Comparison of ENCODE assay signal across 8 mouse cellular contexts in genomic region chr1:179847759-179848389, GRCm38 (mm10). TPM values are rescaled to one million over a fixed set of nuclear protein-coding genes. Genes with fewer than 3 reads are reported as not detected.
DNase-seq lines count a peak whose midpoint lies in the region; ATAC-seq and TF ChIP-seq lines count a peak whose summit lies in the region.

No protein-coding gene starts in this region.

- peaks cover 7% of the 10 kb centered on the region; the same call in 1 of the 2 replicates for H3K27me3 ChIP-seq in G1E (ENCODE audit: insufficient read depth, low read length)
- no peaks in the 10 kb centered on the region for H3K27me3 ChIP-seq in forebrain, postnatal 0 days (ENCODE audit: insufficient read depth, low read length)
- H3K27me3 ChIP-seq in lung, embryonic 16.5 days (ENCODE audit: control insufficient read depth, insufficient read depth, low read depth, low read length): no peaks in the 10 kb centered on the region
- H3K27me3 ChIP-seq in thymus, adult 2 months (ENCODE audit: control insufficient read depth, insufficient read depth, low read length): no peaks in the 10 kb centered on the region

- H3K9me3 ChIP-seq in G1E (replicated peaks): no peaks in the 10 kb centered on the region
- H3K9me3 ChIP-seq in forebrain, postnatal 0 days (ENCODE audit: low read length): no peaks in the 10 kb centered on the region
- H3K9me3 ChIP-seq in lung, embryonic 16.5 days (ENCODE audit: control insufficient read depth, low read length): no peaks in the 10 kb centered on the region

- no peak overlapping the region; the same call in 1 of the 2 replicates for H3K4me3 ChIP-seq in G1E (ENCODE audit: low read depth, low read length)
- H3K4me3 ChIP-seq in forebrain, postnatal 0 days (ENCODE audit: low read depth, low read length): peak overlapping the region; percentile 45
- H3K4me3 ChIP-seq in lung, embryonic 16.5 days (ENCODE audit: low read length): peak overlapping the region; percentile 53
- 0 out of 2 replicates have a peak overlapping the region, but pooled peaks have one; percentile 10 for H3K4me3 ChIP-seq in thymus, adult 2 months (ENCODE audit: control insufficient read depth, insufficient read depth, low read length)

- peak; percentile 93 for TF ChIP-seq CTCF in G1E (IDR thresholded peaks at IDR 0.05; ENCODE audit: low read depth, low read length)
- TF ChIP-seq CTCF in forebrain, postnatal 0 days (IDR thresholded peaks at IDR 0.05; ENCODE audit: low read depth): peak; percentile 90
- peak; percentile 79 for TF ChIP-seq CTCF in thymus, adult 2 months (IDR thresholded peaks at IDR 0.05; ENCODE audit: borderline replicate concordance, control insufficient read depth, extremely low read depth, insufficient read depth, low read length, poor library complexity)

- peak overlapping the region; percentile 64 for H3K4me2 ChIP-seq in forebrain, postnatal 0 days (ENCODE audit: low read depth)
- peak overlapping the region; percentile 73 for H3K4me2 ChIP-seq in lung, embryonic 16.5 days (ENCODE audit: low read depth, low read length)

- peaks cover 55% of the 10 kb centered on the region for H3K4me1 ChIP-seq in G1E (ENCODE audit: insufficient read depth, low read depth, low read length)
- H3K4me1 ChIP-seq in forebrain, postnatal 0 days (ENCODE audit: insufficient read depth): no peaks in the 10 kb centered on the region
- H3K4me1 ChIP-seq in lung, embryonic 16.5 days (replicated peaks; ENCODE audit: control insufficient read depth, insufficient read depth, low read length): peaks cover 13% of the 10 kb centered on the region
- 0 out of 2 replicates have a peak, but pooled peaks cover 2% of the 10 kb centered on the region for H3K4me1 ChIP-seq in thymus, adult 2 months (replicated peaks; ENCODE audit: control insufficient read depth, insufficient read depth, low read length)

- peak overlapping the region; percentile 53 for H3K9ac ChIP-seq in forebrain, postnatal 0 days
- peak overlapping the region; percentile 75 for H3K9ac ChIP-seq in lung, embryonic 16.5 days (ENCODE audit: low read length)

- H3K36me3 ChIP-seq in G1E (replicated peaks): no peaks in the 10 kb centered on the region
- H3K36me3 ChIP-seq in forebrain, postnatal 0 days (ENCODE audit: insufficient read depth): no peaks in the 10 kb centered on the region
- no peaks in the 10 kb centered on the region for H3K36me3 ChIP-seq in lung, embryonic 16.5 days (ENCODE audit: control insufficient read depth, insufficient read depth, low read length)
- H3K36me3 ChIP-seq in thymus, adult 2 months (ENCODE audit: control insufficient read depth, insufficient read depth, low read length): no peaks in the 10 kb centered on the region

- TF ChIP-seq POLR2A in thymus, adult 2 months (IDR thresholded peaks at IDR 0.05; ENCODE audit: control insufficient read depth, extremely low read depth, insufficient read depth, low read length, poor library complexity): no peak

- DNase-seq in G1E (ENCODE audit: low spot score): peak; percentile 58
- DNase-seq in cerebellum, adult 8-10 months: peak; percentile 88
- DNase-seq in forebrain, postnatal 0 days: peak; percentile 81
- DNase-seq in heart, postnatal 4 days: peak; percentile 96
- DNase-seq in layer of hippocampus, adult 9-10 months (ENCODE audit: low spot score): peak; percentile 74
- DNase-seq in ovary, adult 18-20 months (ENCODE audit: low spot score): peak; percentile 52
- peak; percentile 81 for DNase-seq in thymus, adult 2 months

- 1% methylated on average over 20 of the region's 20 CpGs for WGBS in forebrain, postnatal 0 days
- WGBS in lung, embryonic 16.5 days: 3% methylated on average over 20 of the region's 20 CpGs
- WGBS in thymus, adult 2 months: 18% methylated on average over 20 of the region's 20 CpGs

- no peak for ATAC-seq in G1E (ENCODE audit: extremely low read depth, insufficient number of reproducible peaks, low FRiP score, poor library complexity, severe bottlenecking)
- peak; percentile 72 for ATAC-seq in forebrain, postnatal 0 days
- ATAC-seq in lung, embryonic 16.5 days (ENCODE audit: low read depth): peak; percentile 85

- no peak overlapping the region for H3K27ac ChIP-seq in forebrain, postnatal 0 days (ENCODE audit: low read depth, low read length)
- peak overlapping the region; percentile 44 for H3K27ac ChIP-seq in lung, embryonic 16.5 days (ENCODE audit: low read length)
- H3K27ac ChIP-seq in thymus, adult 2 months (ENCODE audit: control insufficient read depth, insufficient read depth, low read length): no peak overlapping the region

RNA-seq across cellular contexts. Expression of gene Ahctf1, which starts 44.4 kb away (rescaled TPM):
- total RNA-seq in G1E (2014; fragmentation: Nextera tagmentation): 109 and 113 TPM in 2 replicates
- total RNA-seq in G1E (2017): 68.9 and 74.7 TPM in 2 replicates
- 22.4 and 27.5 TPM in 2 replicates for polyA plus RNA-seq in G1E (2012)
- 35.2 and 41.8 TPM in 2 replicates for total RNA-seq in forebrain, postnatal 0 days (2014; rRNA removed)
- 5.2 and 8.0 TPM in 2 replicates for polyA plus RNA-seq in forebrain, postnatal 0 days (2015; fragmentation: Nextera tagmentation; extraction: Ambion mirVana)
- 10 to 100 TPM; 27.9 to 32.6 TPM for total RNA-seq in heart, postnatal 4 days (2021)
- 17.7 and 19.6 TPM in 2 replicates for polyA plus RNA-seq in lung, embryonic 16.5 days (2015; fragmentation: Nextera tagmentation; extraction: Ambion mirVana)
- 10.6 and 10.7 TPM in 2 replicates for polyA plus RNA-seq in thymus, adult 2 months (2012; rRNA removed)

RNA-seq across cellular contexts. Expression of gene Gm10518, which starts 44.7 kb away (rescaled TPM):
- total RNA-seq in G1E (2014; fragmentation: Nextera tagmentation): 1.2 TPM in 1 of 2 replicates, not detected in the other
- 0.17 and 0.55 TPM in 2 replicates for total RNA-seq in G1E (2017)
- polyA plus RNA-seq in G1E (2012): not detected in 2 replicates
- not detected in 2 replicates for total RNA-seq in forebrain, postnatal 0 days (2014; rRNA removed)
- not detected in 2 replicates for polyA plus RNA-seq in forebrain, postnatal 0 days (2015; fragmentation: Nextera tagmentation; extraction: Ambion mirVana)
- total RNA-seq in heart, postnatal 4 days (2021): not detected
- polyA plus RNA-seq in lung, embryonic 16.5 days (2015; fragmentation: Nextera tagmentation; extraction: Ambion mirVana): not detected in 2 replicates
- not detected in 2 replicates for polyA plus RNA-seq in thymus, adult 2 months (2012; rRNA removed)
